Mouse (Mus musculus) hindbrain, embryonic 14.5 days (tissue): ENCODE results near the gene Ireb2. TPM values are rescaled to one million over a fixed set of nuclear protein-coding genes. Genes with fewer than 3 reads are reported as not detected.

Source experiments
- ATAC-seq: fragments of 200-750 bp; cut with Nextera tagmentation; 2 replicates; pipeline ENCODE4 v1.8.0; 2017; ENCODE audit warnings: moderate number of reproducible peaks, mild to moderate bottlenecking, moderate TSS enrichment, moderate library complexity; ENCODE audit not compliant: low FRiP score
- DNase-seq: peaks from one replicate; pipeline ENCODE4 v3.0.0-alpha.2; 2015; ENCODE audit warnings: low spot score
- H3K27ac ChIP-seq: fragments of 300-500 bp; sonication (generic); 2 replicates; pipeline ENCODE4 v1.5.1; 2014; ENCODE audit warnings: mild to moderate bottlenecking, moderate library complexity
- H3K27me3 ChIP-seq: fragments of 300-500 bp; sonication (generic); 2 replicates; pipeline ENCODE4 v1.6.1; 2014; ENCODE audit warnings: mild to moderate bottlenecking, low read length, mixed read lengths; ENCODE audit not compliant: control insufficient read depth, insufficient read depth
- H3K36me3 ChIP-seq: fragments of 300-500 bp; sonication (generic); replicated peaks from 2 replicates; pipeline ENCODE4 v1.6.1; 2014; ENCODE audit not compliant: control insufficient read depth, insufficient read depth
- H3K4me1 ChIP-seq: fragments of 300-500 bp; sonication (generic); replicated peaks from 2 replicates; pipeline ENCODE4 v1.6.1; 2014; ENCODE audit warnings: antibody characterized with exemption, low read length, mixed read lengths; ENCODE audit not compliant: control insufficient read depth, insufficient read depth
- H3K4me2 ChIP-seq: fragments of 300-500 bp; sonication (generic); replicated peaks from 2 replicates; pipeline ENCODE4 v1.6.1; 2014; ENCODE audit warnings: mild to moderate bottlenecking, moderate library complexity
- H3K4me3 ChIP-seq: fragments of 300-500 bp; sonication (generic); replicated peaks from 2 replicates; pipeline ENCODE4 v1.5.1; 2014; ENCODE audit warnings: mild to moderate bottlenecking, low read length
- H3K9ac ChIP-seq: fragments of 300-500 bp; sonication (generic); 2 replicates; pipeline ENCODE4 v1.6.1; 2014
- H3K9me3 ChIP-seq: fragments of 300-500 bp; sonication (generic); 2 replicates; pipeline ENCODE4 v1.6.1; 2016; ENCODE audit warnings: low read length; ENCODE audit not compliant: control insufficient read depth
- WGBS: fragments of 180-500 bp; shearing (Covaris S2); extraction: QIAGEN DNeasy Blood & Tissue Kit; methylation state at CpG from one replicate; pipeline ENCODE4 v1.1.7; 2014; 5-methylcytosine and 5-hydroxymethylcytosine counted together
- polyA plus RNA-seq: library from polyadenylated mRNA; unstranded; fragments of >200 nt; fragmentation: Nextera tagmentation; extraction: Ambion mirVana; gene quantifications from 2 replicates; pipeline ENCODE4 v1.2.1, GENCODE M21; 2014

Gene Ireb2
- polyA plus RNA-seq, 1 experiment from 2014 or later: 52.0 TPM

DNA sequence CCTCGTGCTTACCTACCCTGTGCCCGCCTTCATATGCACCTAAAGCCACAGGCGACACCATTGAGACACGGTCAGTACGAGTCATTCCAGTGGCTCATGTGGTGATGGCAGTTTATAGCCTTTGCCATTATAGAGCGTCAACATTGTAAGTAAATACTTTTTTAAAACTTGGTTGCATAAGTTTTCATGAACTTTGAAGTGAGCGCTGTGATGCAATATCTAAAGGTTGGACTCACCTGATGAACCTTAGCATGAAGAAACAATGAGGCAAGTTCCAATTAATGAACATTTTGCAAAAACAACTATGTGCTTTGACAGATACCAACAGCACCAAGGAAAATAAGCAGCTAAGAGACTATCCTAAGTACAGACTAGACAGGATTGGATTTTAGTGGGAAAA, 3.1 kb upstream of the Ireb2 start:
- Histone ChIP-seq H3K27ac (no peak overlapping the region), H3K9ac (no peak overlapping the region), H3K36me3 (peaks cover 4% of the 10 kb centered on the region), H3K27me3 (no peaks in the 10 kb centered on the region), H3K9me3 (no peaks in the 10 kb centered on the region), H3K4me3 (no peak overlapping the region), H3K4me2 (no peak overlapping the region), H3K4me1 (peaks cover 15% of the 10 kb centered on the region)
- ATAC-seq (no peak), DNase-seq (no peak)
- WGBS: 93% methylated on average over 7 of the region's 7 CpGs

DNA sequence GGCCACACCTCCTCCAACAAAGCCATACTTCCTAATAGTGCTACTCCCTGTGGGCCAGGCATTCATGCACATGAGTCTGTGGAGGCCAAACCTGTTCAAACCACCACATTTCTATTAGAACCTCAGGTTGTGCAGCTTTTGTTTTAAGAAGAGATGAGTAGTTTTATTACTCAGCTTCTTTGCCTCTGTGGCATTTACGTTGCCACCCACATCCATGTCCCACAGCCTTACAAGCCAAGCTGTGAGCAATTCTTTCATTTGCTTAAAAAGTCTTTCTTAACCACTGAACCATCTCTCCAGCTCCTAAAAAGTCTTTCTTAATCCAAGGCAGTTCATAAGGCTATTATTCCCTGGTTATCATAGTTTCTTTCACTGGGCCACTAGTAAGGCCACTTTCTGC, 15.2 kb downstream of the Ireb2 start:
- Histone ChIP-seq H3K36me3 (peaks cover 52% of the 10 kb centered on the region), H3K9me3 (no peaks in the 10 kb centered on the region)
- 100% methylated on average over 1 of the region's 1 CpGs for WGBS

DNA sequence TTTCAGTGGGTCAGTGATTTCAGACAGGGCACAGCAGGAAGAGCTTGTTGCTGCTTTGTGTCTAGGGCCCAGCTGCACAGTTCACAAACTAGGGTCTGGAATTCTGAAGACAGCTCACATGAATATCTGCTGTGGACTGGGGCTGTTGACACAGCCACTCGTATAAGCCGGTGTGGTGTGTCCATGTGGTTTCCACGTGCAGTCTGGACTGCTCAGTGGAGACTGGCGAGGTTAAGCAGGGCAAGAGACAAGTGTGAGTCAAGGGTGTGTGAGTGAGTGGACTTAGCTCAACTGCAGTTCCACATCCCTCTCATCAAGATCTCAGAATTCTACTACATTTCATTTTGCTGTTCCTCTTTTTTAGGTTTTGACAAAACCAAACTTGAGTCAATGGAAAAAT, 28.5 kb downstream of the Ireb2 start:
- peaks cover 90% of the 10 kb centered on the region for H3K36me3 ChIP-seq
- no peaks in the 10 kb centered on the region for H3K27me3 ChIP-seq
- WGBS: 78% methylated on average over 4 of the region's 4 CpGs
- H3K9me3 ChIP-seq: no peaks in the 10 kb centered on the region
- no peak overlapping the region for H3K9ac ChIP-seq
- ATAC-seq: no peak
- no peak overlapping the region for H3K27ac ChIP-seq
- no peaks in the 10 kb centered on the region for H3K4me1 ChIP-seq
- no peak for DNase-seq
- H3K4me3 ChIP-seq: no peak overlapping the region
- H3K4me2 ChIP-seq: no peak overlapping the region

More for the DNA sequence above, 15.2 kb downstream of the Ireb2 start:
- DNase-seq (no peak), ATAC-seq (no peak)
- Histone ChIP-seq H3K4me3 (no peak overlapping the region), H3K9ac (no peak overlapping the region), H3K4me1 (no peaks in the 10 kb centered on the region), H3K27ac (no peak overlapping the region), H3K27me3 (no peaks in the 10 kb centered on the region), H3K4me2 (no peak overlapping the region)

DNA sequence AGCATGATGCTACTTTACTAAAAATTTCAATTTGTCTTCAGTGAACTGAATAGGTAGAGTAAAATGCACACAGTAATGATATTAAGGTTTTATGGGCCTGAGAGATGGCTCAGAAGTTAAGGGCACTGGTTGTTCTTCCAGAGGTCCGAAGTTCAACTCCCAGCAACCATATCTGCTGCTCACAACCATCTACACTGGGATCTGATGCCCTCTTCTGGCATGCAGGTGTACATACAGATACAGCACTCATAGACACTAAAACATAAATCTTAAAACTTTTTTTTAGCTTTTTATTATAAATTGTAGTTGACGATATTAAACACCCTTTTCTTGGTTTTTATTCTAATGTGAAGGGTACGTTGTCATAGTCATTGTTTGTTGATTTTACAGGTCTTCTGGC, 33.5 kb downstream of the Ireb2 start:
- Histone ChIP-seq H3K9me3 (no peaks in the 10 kb centered on the region), H3K9ac (no peak overlapping the region), H3K4me1 (no peaks in the 10 kb centered on the region), H3K4me2 (no peak overlapping the region), H3K27ac (no peak overlapping the region), H3K27me3 (no peaks in the 10 kb centered on the region), H3K36me3 (peaks cover 84% of the 10 kb centered on the region), H3K4me3 (no peak overlapping the region)
- no peak for ATAC-seq
- no peak for DNase-seq
- WGBS: 91% methylated on average over 3 of the region's 3 CpGs

DNA sequence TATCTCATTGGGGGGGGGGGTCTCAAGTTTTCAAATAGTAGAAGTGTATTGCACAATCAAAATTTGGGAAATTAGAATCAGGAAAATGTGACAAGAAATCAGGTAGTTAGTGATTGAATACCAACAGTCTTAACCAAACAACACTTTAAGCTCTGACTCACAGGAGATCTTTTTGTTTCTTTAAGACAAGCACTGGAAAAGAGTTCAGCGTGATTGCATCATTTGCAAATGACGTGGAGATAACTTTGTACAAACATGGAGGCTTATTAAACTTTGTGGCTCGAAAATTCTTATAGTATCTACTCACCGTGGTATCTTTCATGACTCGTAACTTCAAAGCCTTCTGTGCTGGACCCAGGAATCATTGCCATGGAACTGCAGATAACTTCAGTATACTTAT, 45.9 kb downstream of the Ireb2 start:
- Histone ChIP-seq H3K27me3 (no peaks in the 10 kb centered on the region), H3K4me3 (no peak overlapping the region), H3K27ac (no peak overlapping the region), H3K4me1 (no peaks in the 10 kb centered on the region), H3K9me3 (no peaks in the 10 kb centered on the region), H3K36me3 (peaks cover 71% of the 10 kb centered on the region), H3K9ac (no peak overlapping the region), H3K4me2 (no peak overlapping the region)
- ATAC-seq (no peak), DNase-seq (no peak)
- WGBS: 95% methylated on average over 5 of the region's 5 CpGs

DNA sequence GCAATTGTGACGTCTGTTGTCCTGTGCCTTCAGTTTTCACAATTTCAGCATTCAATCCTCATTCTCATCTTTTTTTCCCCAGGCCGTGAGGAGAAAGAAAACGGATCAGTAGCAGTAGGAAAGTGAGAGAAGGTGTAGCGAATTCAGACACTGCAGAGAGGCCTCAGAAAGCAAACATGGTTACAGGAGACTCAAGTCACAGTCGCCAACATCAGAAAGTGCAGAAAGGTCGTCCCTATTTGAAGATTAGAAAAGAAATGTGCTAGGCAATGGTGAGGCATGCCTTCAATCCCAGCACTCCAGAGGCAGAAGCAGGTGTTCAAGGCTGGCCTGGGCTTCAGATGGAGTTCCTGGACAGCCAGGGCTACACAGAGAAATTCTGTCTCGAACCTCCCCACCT, 52.0 kb downstream of the Ireb2 start:
- DNase-seq (no peak), ATAC-seq (no peak)
- H3K27ac ChIP-seq: no peak overlapping the region
- no peak overlapping the region for H3K4me2 ChIP-seq
- 74% methylated on average over 7 of the region's 7 CpGs for WGBS
- no peak overlapping the region for H3K4me3 ChIP-seq
- H3K9ac ChIP-seq: no peak overlapping the region
- peaks cover 10% of the 10 kb centered on the region; the same call in 1 of the 2 replicates for H3K4me1 ChIP-seq
- peaks cover 13% of the 10 kb centered on the region for H3K36me3 ChIP-seq
- H3K27me3 ChIP-seq: no peaks in the 10 kb centered on the region
- no peaks in the 10 kb centered on the region for H3K9me3 ChIP-seq

DNA sequence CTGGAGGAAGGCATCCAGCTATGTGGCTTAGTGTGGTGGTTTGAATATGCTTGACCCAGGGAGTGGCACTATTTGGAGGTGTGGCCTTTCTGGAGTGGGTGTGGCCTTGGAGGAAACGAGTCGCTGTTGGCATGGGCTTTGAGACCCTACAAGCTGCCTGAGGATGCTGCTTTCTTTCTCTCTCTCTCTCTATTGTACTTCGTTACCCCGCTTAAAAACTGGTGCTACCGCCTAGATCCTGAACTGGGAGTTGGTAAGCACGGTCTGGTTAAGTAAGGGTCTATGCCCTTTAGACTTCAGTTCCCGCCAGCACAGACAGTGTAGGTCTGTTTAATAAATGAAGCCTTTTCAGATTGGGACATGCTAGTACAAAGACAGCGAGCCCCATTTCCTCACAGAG, 52.8 kb downstream of the Ireb2 start:
- ATAC-seq (no peak; the same call in 1 of the 2 replicates), DNase-seq (no peak)
- H3K27me3 ChIP-seq: no peaks in the 10 kb centered on the region
- H3K9ac ChIP-seq: no peak overlapping the region
- H3K4me3 ChIP-seq: peak overlapping the region; percentile 64
- 72% methylated on average over 8 of the region's 8 CpGs for WGBS
- peak overlapping the region; percentile 85 for H3K4me2 ChIP-seq
- peaks cover 10% of the 10 kb centered on the region; the same call in 1 of the 2 replicates for H3K4me1 ChIP-seq
- no peaks in the 10 kb centered on the region for H3K9me3 ChIP-seq
- H3K36me3 ChIP-seq: peaks cover 7% of the 10 kb centered on the region
- H3K27ac ChIP-seq: no peak overlapping the region

DNA sequence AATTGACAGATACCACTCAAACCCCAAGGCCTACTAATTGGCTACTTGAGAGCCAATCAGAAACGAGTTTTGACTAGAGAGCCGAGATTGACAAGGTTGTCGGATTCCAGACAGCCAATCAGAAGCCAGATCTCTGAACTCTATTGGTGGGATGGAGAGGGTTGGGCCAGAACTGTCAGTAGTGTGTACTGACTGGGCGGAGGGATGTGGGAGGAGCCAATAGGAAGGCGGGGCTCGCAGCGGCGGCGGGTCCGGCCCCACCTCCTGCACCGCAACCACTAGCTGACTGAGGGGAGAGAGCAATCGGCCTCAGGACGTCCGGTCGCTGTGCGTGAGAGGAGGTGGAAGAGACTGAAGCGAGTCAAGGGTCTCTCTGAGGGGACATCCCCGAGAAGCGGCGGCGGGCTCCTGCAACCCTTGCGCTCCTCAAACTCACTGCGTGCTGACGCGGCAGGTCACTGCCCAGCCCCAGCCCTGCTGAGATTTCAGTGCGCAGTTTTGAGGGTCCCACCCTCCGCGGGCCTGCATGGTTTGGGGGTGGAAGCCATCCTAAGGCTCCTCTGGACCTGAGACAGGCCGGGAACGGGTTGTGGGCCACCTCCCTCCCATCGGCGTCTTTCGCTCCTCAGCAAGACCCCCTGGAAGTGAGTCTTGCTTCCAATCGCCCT, 53.6 kb downstream of the Ireb2 start, which contains the start of gene Hykk:
TSS of gene Hykk (plus strand) at position 274 of the 668 bp plus-strand sequence.
- ATAC-seq: peak; percentile 99
- Histone ChIP-seq H3K4me3 (peak within 1 kb of the TSS; percentile 64), H3K36me3 (no peaks in the 10 kb centered on the region), H3K27me3 (no peaks in the 10 kb centered on the region), H3K9me3 (no peaks in the 10 kb centered on the region), H3K4me2 (peak within 1 kb of the TSS; percentile 85), H3K9ac (peak within 1 kb of the TSS; percentile 66), H3K4me1 (peaks cover 10% of the 10 kb centered on the region; the same call in 1 of the 2 replicates), H3K27ac (peak within 1 kb of the TSS; percentile 23; the same call in 1 of the 2 replicates)
- under 1% methylated on average over 33 of the region's 34 CpGs for WGBS
- peak; percentile 92 for DNase-seq

DNA sequence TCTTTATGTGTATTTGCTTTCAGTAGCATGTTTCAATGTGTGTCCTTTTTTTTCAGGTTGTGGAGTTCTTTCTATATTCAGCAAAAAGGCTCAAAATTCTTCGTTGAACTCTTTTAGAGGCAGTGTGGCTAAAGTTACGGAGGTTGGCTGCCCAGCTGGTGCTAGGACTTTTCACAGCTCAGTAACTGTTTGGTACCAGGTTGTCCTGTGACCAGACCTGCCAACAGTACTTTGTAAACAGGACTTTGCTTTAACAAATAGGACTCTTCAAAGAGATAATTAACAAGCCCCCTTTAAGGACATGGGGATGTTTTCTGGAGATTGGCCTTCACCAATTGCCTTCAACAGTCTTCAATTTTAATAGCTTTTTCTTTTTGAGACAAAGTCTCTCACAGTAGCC, 54.6 kb downstream of the Ireb2 start:
- ATAC-seq: no peak

More for the DNA sequence above, 54.6 kb downstream of the Ireb2 start:
- Histone ChIP-seq H3K27me3 (no peaks in the 10 kb centered on the region), H3K9ac (no peak overlapping the region), H3K27ac (no peak overlapping the region), H3K36me3 (0 out of 2 replicates have a peak, but pooled peaks cover 6% of the 10 kb centered on the region), H3K4me1 (peaks cover 10% of the 10 kb centered on the region; the same call in 1 of the 2 replicates), H3K4me3 (0 out of 2 replicates have a peak overlapping the region, but pooled peaks have one; percentile 64), H3K9me3 (no peaks in the 10 kb centered on the region), H3K4me2 (peak overlapping the region; percentile 85; the same call in 1 of the 2 replicates)
- WGBS: 75% methylated on average over 2 of the region's 2 CpGs
- DNase-seq: no peak
